Mouse (Mus musculus): ENCODE data around the gene Acot7. TPM values are rescaled to one million over a fixed set of nuclear protein-coding genes. Genes with fewer than 3 reads are reported as not detected.

Gene Acot7
- not detected in 2 replicates for polyA plus RNA-seq (2012; ENCODE audit: insufficient read depth, insufficient read length, low replicate concordance, missing spikeins)

GRCm38 (mm10) chr4:152177537-152178343 lies at the start of gene Acot7:
Gene Acot7, plus strand, starts transcription at chr4:152178134.
- Histone ChIP-seq H3K4me1 (ENCODE audit: control insufficient read depth, insufficient read depth, low read length) (peaks cover 21% of the 10 kb centered on the region), H3K4me3 (ENCODE audit: insufficient read depth, low read depth, low read length) (peak within 1 kb of the TSS; percentile 94), H3K27ac (ENCODE audit: insufficient read depth, low read depth, low read length) (peak within 1 kb of the TSS; percentile 81)
- WGBS: under 1% methylated on average over 106 of the region's 108 CpGs
- TF ChIP-seq POLR2A (IDR thresholded peaks at IDR 0.05; ENCODE audit: insufficient read depth, low read depth, low read length) (peak; percentile 95), CTCF (IDR thresholded peaks at IDR 0.05; ENCODE audit: insufficient read depth, low read depth, low read length) (no peak)

DNA sequence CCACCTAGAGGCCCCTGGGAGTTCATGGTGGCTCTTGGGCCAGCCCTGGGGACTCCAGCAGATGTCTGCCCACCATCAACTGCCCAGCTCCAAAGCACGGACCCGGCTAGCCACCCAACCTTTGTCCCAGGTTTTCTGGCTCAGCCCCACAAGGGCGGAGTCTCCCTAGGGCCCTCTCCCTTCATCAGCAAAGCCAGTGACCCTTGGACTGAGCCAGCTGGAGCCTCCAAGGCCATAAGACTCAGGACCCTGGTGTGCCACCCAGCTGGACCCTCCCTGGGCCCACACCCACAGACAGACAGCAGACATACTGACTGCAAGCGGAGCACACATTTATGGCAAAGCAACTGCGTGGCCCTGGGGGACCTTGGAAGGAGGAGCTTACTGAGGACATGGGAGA lies 49.1 kb upstream of the Acot7 start:
- WGBS: 69% methylated on average over 5 of the region's 5 CpGs
- peaks cover 36% of the 10 kb centered on the region for H3K4me1 ChIP-seq (ENCODE audit: control insufficient read depth, insufficient read depth, low read length)
- H3K4me3 ChIP-seq (ENCODE audit: insufficient read depth, low read depth, low read length): no peak overlapping the region
- no peak overlapping the region for H3K27ac ChIP-seq (ENCODE audit: insufficient read depth, low read depth, low read length)
- TF ChIP-seq CTCF (IDR thresholded peaks at IDR 0.05; ENCODE audit: insufficient read depth, low read depth, low read length): no peak
- no peak for TF ChIP-seq POLR2A (IDR thresholded peaks at IDR 0.05; ENCODE audit: insufficient read depth, low read depth, low read length)

- Histone ChIP-seq H3K27ac (ENCODE audit: insufficient read depth, low read depth, low read length) (no peak overlapping the region), H3K4me3 (ENCODE audit: insufficient read depth, low read depth, low read length) (no peak overlapping the region), H3K4me1 (ENCODE audit: control insufficient read depth, insufficient read depth, low read length) (peaks cover 36% of the 10 kb centered on the region)
- WGBS: 58% methylated on average over 13 of the region's 13 CpGs
- TF ChIP-seq POLR2A (IDR thresholded peaks at IDR 0.05; ENCODE audit: insufficient read depth, low read depth, low read length): no peak
- no peak for TF ChIP-seq CTCF (IDR thresholded peaks at IDR 0.05; ENCODE audit: insufficient read depth, low read depth, low read length)
Measured at GRCm38 (mm10) chr4:152129395-152129930, 48.5 kb upstream of the Acot7 start.

GRCm38 (mm10) chr4:152130771-152131653 lies 46.9 kb upstream of the Acot7 start:
- Histone ChIP-seq H3K4me1 (ENCODE audit: control insufficient read depth, insufficient read depth, low read length) (peaks cover 24% of the 10 kb centered on the region), H3K4me3 (ENCODE audit: insufficient read depth, low read depth, low read length) (peak overlapping the region; percentile 26), H3K27ac (ENCODE audit: insufficient read depth, low read depth, low read length) (no peak overlapping the region)
- WGBS: 1% methylated on average over 85 of the region's 85 CpGs
- TF ChIP-seq POLR2A (IDR thresholded peaks at IDR 0.05; ENCODE audit: insufficient read depth, low read depth, low read length) (0 out of 2 replicates have a peak, but pooled peaks have one; percentile 28), CTCF (IDR thresholded peaks at IDR 0.05; ENCODE audit: insufficient read depth, low read depth, low read length) (no peak)

GRCm38 (mm10) chr4:152131809-152132771 lies 45.8 kb upstream of the Acot7 start:
- 22% methylated on average over 50 of the region's 50 CpGs for WGBS
- H3K4me1 ChIP-seq (ENCODE audit: control insufficient read depth, insufficient read depth, low read length): peaks cover 16% of the 10 kb centered on the region
- no peak overlapping the region; the same call in 1 of the 2 replicates for H3K4me3 ChIP-seq (ENCODE audit: insufficient read depth, low read depth, low read length)
- H3K27ac ChIP-seq (ENCODE audit: insufficient read depth, low read depth, low read length): no peak overlapping the region
- no peak for TF ChIP-seq CTCF (IDR thresholded peaks at IDR 0.05; ENCODE audit: insufficient read depth, low read depth, low read length)
- no peak for TF ChIP-seq POLR2A (IDR thresholded peaks at IDR 0.05; ENCODE audit: insufficient read depth, low read depth, low read length)

GRCm38 (mm10) chr4:152132772-152133169 lies 45.2 kb upstream of the Acot7 start:
- Histone ChIP-seq H3K4me3 (ENCODE audit: insufficient read depth, low read depth, low read length) (no peak overlapping the region), H3K27ac (ENCODE audit: insufficient read depth, low read depth, low read length) (no peak overlapping the region), H3K4me1 (ENCODE audit: control insufficient read depth, insufficient read depth, low read length) (peaks cover 16% of the 10 kb centered on the region)
- 63% methylated on average over 10 of the region's 10 CpGs for WGBS
- TF ChIP-seq CTCF (IDR thresholded peaks at IDR 0.05; ENCODE audit: insufficient read depth, low read depth, low read length): no peak
- TF ChIP-seq POLR2A (IDR thresholded peaks at IDR 0.05; ENCODE audit: insufficient read depth, low read depth, low read length): no peak

GRCm38 (mm10) chr4:152133213-152133612 lies 44.7 kb upstream of the Acot7 start:
- 76% methylated on average over 5 of the region's 5 CpGs for WGBS
- TF ChIP-seq POLR2A (IDR thresholded peaks at IDR 0.05; ENCODE audit: insufficient read depth, low read depth, low read length) (no peak), CTCF (IDR thresholded peaks at IDR 0.05; ENCODE audit: insufficient read depth, low read depth, low read length) (no peak)

GRCm38 (mm10) chr4:152134507-152134906 lies 43.4 kb upstream of the Acot7 start:
- TF ChIP-seq CTCF (IDR thresholded peaks at IDR 0.05; ENCODE audit: insufficient read depth, low read depth, low read length): peak; percentile 70
- no peak for TF ChIP-seq POLR2A (IDR thresholded peaks at IDR 0.05; ENCODE audit: insufficient read depth, low read depth, low read length)
- Histone ChIP-seq H3K4me3 (ENCODE audit: insufficient read depth, low read depth, low read length) (no peak overlapping the region), H3K27ac (ENCODE audit: insufficient read depth, low read depth, low read length) (no peak overlapping the region), H3K4me1 (ENCODE audit: control insufficient read depth, insufficient read depth, low read length) (peaks cover 26% of the 10 kb centered on the region)

More at GRCm38 (mm10) chr4:152133213-152133612, 44.7 kb upstream of the Acot7 start:
- peaks cover 17% of the 10 kb centered on the region for H3K4me1 ChIP-seq (ENCODE audit: control insufficient read depth, insufficient read depth, low read length)
- no peak overlapping the region for H3K4me3 ChIP-seq (ENCODE audit: insufficient read depth, low read depth, low read length)
- no peak overlapping the region for H3K27ac ChIP-seq (ENCODE audit: insufficient read depth, low read depth, low read length)
